Mouse (Mus musculus): ENCODE measurements at regions not wholly inside any gene's neighbourhood (a gene's known extent, or its start where the extent isn't known, plus 50 kb on each side); places are given as distances from the start of the nearest gene placed in this dataset.

GRCm38 (mm10) chr3:115590716-115591115, 124.2 kb downstream of the S1pr1 start:
- no peaks in the 10 kb centered on the region for H3K4me1 ChIP-seq (ENCODE audit: control insufficient read depth, insufficient read depth, low read length)
- TF ChIP-seq POLR2A (IDR thresholded peaks at IDR 0.05; ENCODE audit: borderline replicate concordance, insufficient read depth, low read length) (no peak), CTCF (IDR thresholded peaks at IDR 0.05; ENCODE audit: borderline replicate concordance, insufficient read depth, low read depth, low read length) (no peak)
- WGBS: 72% methylated on average over 5 of the region's 5 CpGs

GRCm38 (mm10) chr3:115588585-115588984, 126.3 kb downstream of the S1pr1 start:
- TF ChIP-seq POLR2A (IDR thresholded peaks at IDR 0.05; ENCODE audit: borderline replicate concordance, insufficient read depth, low read length) (no peak), CTCF (IDR thresholded peaks at IDR 0.05; ENCODE audit: borderline replicate concordance, insufficient read depth, low read depth, low read length) (no peak)
- WGBS: 87% methylated on average over 2 of the region's 2 CpGs

More at GRCm38 (mm10) chr3:115590716-115591115, 124.2 kb downstream of the S1pr1 start:
- Histone ChIP-seq H3K4me3 (replicated peaks; ENCODE audit: insufficient read depth, low read depth, low read length) (no peak overlapping the region), H3K27me3 (ENCODE audit: control insufficient read depth, insufficient read depth, low read length) (no peaks in the 10 kb centered on the region), H3K27ac (ENCODE audit: insufficient read depth, low read length) (no peak overlapping the region)
- DNase-seq: no peak

GRCm38 (mm10) chr3:115580131-115580932, 134.5 kb downstream of the S1pr1 start:
- 50% methylated on average over 4 of the region's 4 CpGs for WGBS
- DNase-seq: no peak
- Histone ChIP-seq H3K27me3 (ENCODE audit: control insufficient read depth, insufficient read depth, low read length) (no peaks in the 10 kb centered on the region), H3K4me1 (ENCODE audit: control insufficient read depth, insufficient read depth, low read length) (no peaks in the 10 kb centered on the region), H3K27ac (ENCODE audit: insufficient read depth, low read length) (no peak overlapping the region), H3K4me3 (replicated peaks; ENCODE audit: insufficient read depth, low read depth, low read length) (no peak overlapping the region)
- no peak for TF ChIP-seq POLR2A (IDR thresholded peaks at IDR 0.05; ENCODE audit: borderline replicate concordance, insufficient read depth, low read length)
- TF ChIP-seq CTCF (IDR thresholded peaks at IDR 0.05; ENCODE audit: borderline replicate concordance, insufficient read depth, low read depth, low read length): no peak

More at GRCm38 (mm10) chr3:115588585-115588984, 126.3 kb downstream of the S1pr1 start:
- DNase-seq: no peak
- H3K4me1 ChIP-seq (ENCODE audit: control insufficient read depth, insufficient read depth, low read length): no peaks in the 10 kb centered on the region
- H3K27me3 ChIP-seq (ENCODE audit: control insufficient read depth, insufficient read depth, low read length): no peaks in the 10 kb centered on the region
- H3K4me3 ChIP-seq (replicated peaks; ENCODE audit: insufficient read depth, low read depth, low read length): no peak overlapping the region
- no peak overlapping the region for H3K27ac ChIP-seq (ENCODE audit: insufficient read depth, low read length)

GRCm38 (mm10) chr3:115575371-115575770, 139.5 kb downstream of the S1pr1 start:
- no peak for TF ChIP-seq CTCF (IDR thresholded peaks at IDR 0.05; ENCODE audit: borderline replicate concordance, insufficient read depth, low read depth, low read length)
- no peak for TF ChIP-seq POLR2A (IDR thresholded peaks at IDR 0.05; ENCODE audit: borderline replicate concordance, insufficient read depth, low read length)
- no peaks in the 10 kb centered on the region for H3K27me3 ChIP-seq (ENCODE audit: control insufficient read depth, insufficient read depth, low read length)
- WGBS: 88% methylated on average over 2 of the region's 2 CpGs
- no peaks in the 10 kb centered on the region for H3K4me1 ChIP-seq (ENCODE audit: control insufficient read depth, insufficient read depth, low read length)
- H3K27ac ChIP-seq (ENCODE audit: insufficient read depth, low read length): no peak overlapping the region
- DNase-seq: no peak
- no peak overlapping the region for H3K4me3 ChIP-seq (replicated peaks; ENCODE audit: insufficient read depth, low read depth, low read length)

GRCm38 (mm10) chr3:115562735-115563134, 152.1 kb downstream of the S1pr1 start:
- H3K4me1 ChIP-seq (ENCODE audit: control insufficient read depth, insufficient read depth, low read length): no peaks in the 10 kb centered on the region
- H3K27ac ChIP-seq (ENCODE audit: insufficient read depth, low read length): no peak overlapping the region
- 73% methylated on average over 7 of the region's 7 CpGs for WGBS
- no peak for TF ChIP-seq CTCF (IDR thresholded peaks at IDR 0.05; ENCODE audit: borderline replicate concordance, insufficient read depth, low read depth, low read length)
- TF ChIP-seq POLR2A (IDR thresholded peaks at IDR 0.05; ENCODE audit: borderline replicate concordance, insufficient read depth, low read length): no peak
- DNase-seq: no peak
- no peak overlapping the region for H3K4me3 ChIP-seq (replicated peaks; ENCODE audit: insufficient read depth, low read depth, low read length)
- H3K27me3 ChIP-seq (ENCODE audit: control insufficient read depth, insufficient read depth, low read length): no peaks in the 10 kb centered on the region

- Histone ChIP-seq H3K27ac (ENCODE audit: insufficient read depth, low read length) (no peak overlapping the region), H3K4me1 (ENCODE audit: control insufficient read depth, insufficient read depth, low read length) (no peaks in the 10 kb centered on the region), H3K27me3 (ENCODE audit: control insufficient read depth, insufficient read depth, low read length) (no peaks in the 10 kb centered on the region), H3K4me3 (replicated peaks; ENCODE audit: insufficient read depth, low read depth, low read length) (no peak overlapping the region)
- DNase-seq: no peak
- WGBS: 86% methylated on average over 10 of the region's 10 CpGs
- no peak for TF ChIP-seq POLR2A (IDR thresholded peaks at IDR 0.05; ENCODE audit: borderline replicate concordance, insufficient read depth, low read length)
- no peak for TF ChIP-seq CTCF (IDR thresholded peaks at IDR 0.05; ENCODE audit: borderline replicate concordance, insufficient read depth, low read depth, low read length)
Measured at GRCm38 (mm10) chr3:115554809-115555708, 159.8 kb downstream of the S1pr1 start.

GRCm38 (mm10) chr3:115553848-115554515, 160.9 kb downstream of the S1pr1 start:
- Histone ChIP-seq H3K27ac (ENCODE audit: insufficient read depth, low read length) (no peak overlapping the region), H3K4me1 (ENCODE audit: control insufficient read depth, insufficient read depth, low read length) (no peaks in the 10 kb centered on the region), H3K27me3 (ENCODE audit: control insufficient read depth, insufficient read depth, low read length) (no peaks in the 10 kb centered on the region), H3K4me3 (replicated peaks; ENCODE audit: insufficient read depth, low read depth, low read length) (no peak overlapping the region)
- peak in 1 of 2 experiments; percentile 10 for DNase-seq
- WGBS: 64% methylated on average over 10 of the region's 10 CpGs
- no peak for TF ChIP-seq POLR2A (IDR thresholded peaks at IDR 0.05; ENCODE audit: borderline replicate concordance, insufficient read depth, low read length)
- no peak for TF ChIP-seq CTCF (IDR thresholded peaks at IDR 0.05; ENCODE audit: borderline replicate concordance, insufficient read depth, low read depth, low read length)

All from cerebellum, adult 2 months (tissue).